Mouse (Mus musculus) forebrain, embryonic 12.5 days (tissue): ENCODE measurements around the gene Srcap. TPM values are rescaled to one million over a fixed set of nuclear protein-coding genes. Genes with fewer than 3 reads are reported as not detected.
"Not testable (repeated sequence)": the region's sequence is repeated elsewhere in the genome, so short reads cannot be mapped to it uniquely, and the experiment has no call there.

ENCODE experiments used
- ATAC-seq: fragments of 200-750 bp; cut with Nextera tagmentation; 2 replicates; pipeline ENCODE4 v1.8.0; 2017; ENCODE audit warnings: moderate TSS enrichment; ENCODE audit not compliant: low FRiP score
- H3K27ac ChIP-seq: fragments of 300-500 bp; sonication (generic); 2 replicates; pipeline ENCODE4 v1.5.1; 2016; ENCODE audit warnings: mild to moderate bottlenecking
- H3K27me3 ChIP-seq: fragments of 300-500 bp; sonication (generic); 2 replicates; pipeline ENCODE4 v1.6.1; 2016; ENCODE audit warnings: mild to moderate bottlenecking
- H3K36me3 ChIP-seq: fragments of 300-500 bp; sonication (generic); replicated peaks from 2 replicates; pipeline ENCODE4 v1.6.1; 2016; ENCODE audit warnings: mild to moderate bottlenecking
- H3K4me1 ChIP-seq: fragments of 300-500 bp; sonication (generic); 2 replicates; pipeline ENCODE4 v1.6.1; 2016
- H3K4me2 ChIP-seq: fragments of 300-500 bp; sonication (generic); 2 replicates; pipeline ENCODE4 v1.6.1; 2016; ENCODE audit warnings: mild to moderate bottlenecking, moderate library complexity
- H3K4me3 ChIP-seq: fragments of 300-500 bp; sonication (generic); replicated peaks from 2 replicates; pipeline ENCODE4 v1.5.1; 2016; ENCODE audit warnings: mild to moderate bottlenecking
- H3K9ac ChIP-seq: fragments of 300-500 bp; sonication (generic); 2 replicates; pipeline ENCODE4 v1.6.1; 2016; ENCODE audit warnings: mild to moderate bottlenecking
- H3K9me3 ChIP-seq: fragments of 300-500 bp; sonication (generic); 2 replicates; pipeline ENCODE4 v1.6.1; 2016
- WGBS: fragments of 180-500 bp; shearing (Covaris S2); methylation state at CpG from one replicate; pipeline ENCODE4 v1.1.7; 2016; 5-methylcytosine and 5-hydroxymethylcytosine counted together
- polyA plus RNA-seq: library from polyadenylated mRNA; unstranded; fragments of >200 nt; fragmentation: Nextera tagmentation; extraction: Ambion mirVana; gene quantifications from 2 replicates; pipeline ENCODE4 v1.2.1, GENCODE M21; 2016

Srcap gene
- polyA plus RNA-seq, 1 experiment from 2014 or later: 92.1 TPM

DNA sequence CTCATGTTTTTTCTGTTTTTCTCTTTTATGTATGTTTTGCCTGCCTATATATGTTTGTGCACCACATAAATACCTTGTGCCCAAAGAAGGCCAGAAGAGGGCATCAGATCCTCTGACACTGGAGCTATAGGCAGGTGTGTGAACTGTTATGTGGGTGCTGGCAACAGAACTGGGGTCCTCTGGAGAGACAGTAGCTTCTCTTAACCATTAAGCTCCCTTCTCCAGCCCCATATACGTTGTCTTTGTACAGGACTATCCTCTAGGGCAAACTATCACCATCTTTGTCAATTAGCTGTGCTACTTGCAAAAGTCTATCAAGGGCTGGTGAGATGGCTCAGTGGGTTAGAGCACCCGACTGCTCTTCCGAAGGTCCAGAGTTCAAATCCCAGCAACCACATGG is 3.5 kb upstream of the Srcap start:
- no peaks in the 10 kb centered on the region for H3K9me3 ChIP-seq
- H3K4me1 ChIP-seq: peaks cover 13% of the 10 kb centered on the region
- no peaks in the 10 kb centered on the region for H3K36me3 ChIP-seq
- H3K4me2 ChIP-seq: no peak overlapping the region
- H3K4me3 ChIP-seq: no peak overlapping the region
- no peak for ATAC-seq
- H3K27ac ChIP-seq: no peak overlapping the region
- WGBS: 97% methylated on average over 3 of the region's 3 CpGs
- no peaks in the 10 kb centered on the region for H3K27me3 ChIP-seq
- no peak overlapping the region for H3K9ac ChIP-seq

DNA sequence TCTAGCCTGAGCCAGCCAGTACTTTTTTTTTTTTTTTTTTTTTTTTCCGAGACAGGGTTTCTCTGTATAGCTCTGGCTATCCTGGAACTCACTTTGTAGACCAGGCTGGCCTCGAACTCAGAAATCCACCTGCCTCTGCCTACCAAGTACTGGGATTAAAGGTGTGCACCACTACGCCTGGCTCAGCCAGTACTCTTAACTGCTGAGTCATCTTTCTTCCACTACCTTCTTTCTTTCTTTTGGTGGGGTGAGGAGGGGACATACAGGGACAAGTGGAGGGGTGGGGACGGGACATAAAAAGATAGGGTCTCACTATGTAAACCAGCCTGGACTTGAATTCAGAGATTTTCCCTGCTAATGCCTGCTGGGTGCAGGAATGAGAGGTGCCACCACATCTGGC is 2.0 kb upstream of the Srcap start:
- H3K4me2 ChIP-seq, H3K27me3 ChIP-seq, ATAC-seq, H3K36me3 ChIP-seq, H3K9ac ChIP-seq, H3K9me3 ChIP-seq, H3K4me3 ChIP-seq, H3K27ac ChIP-seq: not testable (repeated sequence)
- WGBS: 87% methylated on average over 4 of the region's 4 CpGs
- H3K4me1 ChIP-seq: peaks cover 22% of the 10 kb centered on the region

DNA sequence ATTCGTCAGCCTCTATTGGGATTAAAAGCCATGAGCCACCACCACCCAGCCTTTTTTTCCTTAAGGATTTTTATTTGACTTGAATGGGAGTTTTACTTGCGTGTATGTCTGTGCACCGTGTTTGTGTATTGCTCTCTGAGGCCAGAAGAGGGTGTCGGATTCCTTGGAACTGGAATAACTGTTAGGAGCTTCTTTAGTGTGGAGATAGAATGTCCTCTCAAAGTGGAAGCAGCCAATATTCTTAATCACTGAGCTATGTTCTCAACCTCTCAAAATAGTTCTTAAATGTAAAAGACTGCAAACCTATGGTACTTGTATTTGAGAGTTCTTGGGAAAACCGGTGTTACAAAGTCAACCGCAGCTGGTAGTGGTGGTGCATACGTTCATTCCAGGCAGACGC is 542 bp upstream of the Srcap start:
- H3K9ac ChIP-seq: 0 out of 2 replicates have a peak overlapping the region, but pooled peaks have one; percentile 88

DNA sequence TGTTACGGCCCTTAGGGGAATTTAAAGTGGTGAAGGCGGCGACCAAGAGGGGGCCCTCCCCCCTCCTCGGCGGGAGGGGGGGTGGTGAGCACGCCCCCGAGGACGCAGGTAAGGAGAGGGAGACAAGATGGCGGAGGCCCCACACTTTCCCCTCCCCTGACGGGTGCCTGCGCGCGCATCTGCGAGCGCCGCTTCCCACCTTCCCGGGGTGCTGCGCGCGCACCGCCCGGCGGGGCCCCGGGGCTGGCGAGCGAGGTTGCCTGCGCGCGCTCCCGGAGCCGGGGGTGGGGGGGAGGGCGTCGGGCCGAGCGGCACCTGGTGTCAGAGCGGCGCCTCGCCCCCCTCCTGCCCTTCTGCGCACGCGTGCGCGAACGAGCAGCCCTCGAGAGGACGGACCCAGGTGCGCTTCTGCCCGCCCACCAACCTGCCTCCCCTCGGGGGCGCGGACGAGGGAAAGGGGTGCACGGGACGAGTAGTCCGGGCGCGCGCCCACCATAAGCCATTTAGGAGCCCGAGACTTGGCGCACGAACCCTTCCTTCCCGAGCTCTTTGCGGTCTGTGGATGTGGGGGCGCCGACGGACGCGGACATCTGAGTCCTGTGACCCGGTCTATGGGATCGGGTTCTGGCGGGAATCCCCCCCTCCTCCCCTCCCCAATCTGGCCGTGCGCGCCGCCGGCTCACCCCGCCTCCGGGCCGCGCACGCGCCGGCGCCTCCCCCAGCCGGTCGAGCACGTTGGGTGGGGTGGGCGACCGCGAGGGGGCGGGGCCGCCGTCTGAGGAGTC is 640 bp downstream of the Srcap start:
- peak overlapping the region; percentile 98 for H3K27ac ChIP-seq
- H3K4me3 ChIP-seq: peak overlapping the region; percentile 85
- peak overlapping the region; percentile 88 for H3K9ac ChIP-seq
- H3K27me3 ChIP-seq: no peaks in the 10 kb centered on the region
- H3K4me2 ChIP-seq: peak overlapping the region; percentile 66
- peaks cover 27% of the 10 kb centered on the region for H3K36me3 ChIP-seq
- WGBS: under 1% methylated on average over 67 of the region's 93 CpGs
- no peaks in the 10 kb centered on the region for H3K9me3 ChIP-seq
- peaks cover 22% of the 10 kb centered on the region for H3K4me1 ChIP-seq
- ATAC-seq: peak; percentile 85

More for the DNA sequence above, 542 bp upstream of the Srcap start:
- H3K27me3 ChIP-seq: no peaks in the 10 kb centered on the region
- H3K4me3 ChIP-seq: peak overlapping the region; percentile 85
- no peak for ATAC-seq
- H3K4me2 ChIP-seq: peak overlapping the region; percentile 66
- H3K4me1 ChIP-seq: peaks cover 22% of the 10 kb centered on the region
- peak overlapping the region; percentile 98 for H3K27ac ChIP-seq
- WGBS: 35% methylated on average over 8 of the region's 8 CpGs
- peaks cover 15% of the 10 kb centered on the region for H3K36me3 ChIP-seq
- no peaks in the 10 kb centered on the region for H3K9me3 ChIP-seq

DNA sequence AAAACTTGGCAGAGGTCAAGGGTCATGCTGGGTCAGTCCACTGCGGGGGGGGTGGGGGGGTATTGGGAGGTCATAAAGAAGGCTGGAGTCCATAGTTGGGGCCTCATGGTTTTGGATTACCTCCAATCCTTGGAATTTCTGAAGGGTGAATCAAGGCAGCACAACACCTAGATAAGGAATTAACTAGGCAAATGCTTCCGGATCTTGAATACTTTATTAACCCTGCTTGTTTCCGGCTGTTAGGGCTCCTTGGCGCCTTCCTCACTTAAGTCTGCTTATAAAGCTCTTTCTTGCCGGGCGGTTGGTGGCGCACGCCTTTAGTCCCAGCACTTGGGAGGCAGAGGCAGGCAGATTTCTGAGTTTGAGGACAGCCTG is 1.2 kb downstream of the Srcap start:
- 50% methylated on average over 8 of the region's 8 CpGs for WGBS
- Histone ChIP-seq H3K36me3 (peaks cover 33% of the 10 kb centered on the region), H3K4me3 (peak overlapping the region; percentile 85), H3K4me1 (peaks cover 22% of the 10 kb centered on the region), H3K27me3 (no peaks in the 10 kb centered on the region), H3K27ac (peak overlapping the region; percentile 98), H3K4me2 (peak overlapping the region; percentile 66), H3K9me3 (no peaks in the 10 kb centered on the region), H3K9ac (peak overlapping the region; percentile 88)
- ATAC-seq: no peak

DNA sequence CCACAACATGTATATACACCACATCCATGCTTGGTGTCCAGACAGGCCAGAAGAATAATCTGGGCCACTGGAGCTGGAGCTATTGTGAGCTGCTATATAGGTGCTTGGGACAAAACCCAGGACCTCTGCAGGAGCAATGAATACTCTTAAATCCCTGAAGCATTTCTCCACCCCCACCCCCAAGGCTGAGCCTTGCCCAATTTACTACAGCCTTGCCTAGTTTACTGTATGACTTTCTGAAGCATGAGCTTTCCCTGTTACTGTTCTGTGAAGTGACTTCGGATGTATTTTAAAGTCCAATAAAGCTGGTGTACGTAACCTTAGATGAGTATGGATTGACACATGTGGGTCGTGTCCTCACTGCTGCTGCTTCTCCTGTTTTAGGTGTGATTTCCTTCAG is 2.0 kb downstream of the Srcap start:
- WGBS: 89% methylated on average over 3 of the region's 3 CpGs
- Histone ChIP-seq H3K4me1 (peaks cover 22% of the 10 kb centered on the region), H3K27me3 (no peaks in the 10 kb centered on the region), H3K9me3 (no peaks in the 10 kb centered on the region), H3K9ac (0 out of 2 replicates have a peak overlapping the region, but pooled peaks have one; percentile 8), H3K4me2 (peak overlapping the region; percentile 66), H3K27ac (no peak overlapping the region), H3K36me3 (peaks cover 39% of the 10 kb centered on the region), H3K4me3 (peak overlapping the region; percentile 85)
- no peak for ATAC-seq

DNA sequence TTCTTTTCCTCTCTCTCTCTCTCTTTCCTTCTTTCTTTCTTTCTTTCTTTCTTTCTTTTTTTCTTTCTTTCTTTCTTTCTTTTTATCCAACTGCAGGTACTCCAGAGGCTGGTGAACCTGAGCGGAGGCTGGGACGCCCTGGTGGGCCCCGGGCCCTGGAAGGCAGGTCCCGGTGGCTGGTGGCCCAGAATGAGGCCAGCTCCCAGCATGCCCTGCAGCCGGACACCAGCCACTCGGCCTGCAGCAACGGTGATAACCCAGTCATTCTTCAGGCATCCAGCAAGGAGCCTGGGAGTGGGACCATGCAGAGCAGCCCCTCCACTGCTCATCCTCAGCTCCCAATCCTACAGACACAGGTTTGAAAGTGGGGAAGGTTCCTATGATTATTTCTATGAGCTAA is 4.1 kb downstream of the Srcap start:
- Histone ChIP-seq H3K36me3 (peaks cover 56% of the 10 kb centered on the region), H3K4me1 (peaks cover 22% of the 10 kb centered on the region), H3K4me3 (no peak overlapping the region), H3K27me3 (no peaks in the 10 kb centered on the region), H3K27ac (no peak overlapping the region), H3K9ac (no peak overlapping the region), H3K9me3 (no peaks in the 10 kb centered on the region), H3K4me2 (no peak overlapping the region)
- WGBS: 94% methylated on average over 7 of the region's 7 CpGs
- ATAC-seq: no peak

DNA sequence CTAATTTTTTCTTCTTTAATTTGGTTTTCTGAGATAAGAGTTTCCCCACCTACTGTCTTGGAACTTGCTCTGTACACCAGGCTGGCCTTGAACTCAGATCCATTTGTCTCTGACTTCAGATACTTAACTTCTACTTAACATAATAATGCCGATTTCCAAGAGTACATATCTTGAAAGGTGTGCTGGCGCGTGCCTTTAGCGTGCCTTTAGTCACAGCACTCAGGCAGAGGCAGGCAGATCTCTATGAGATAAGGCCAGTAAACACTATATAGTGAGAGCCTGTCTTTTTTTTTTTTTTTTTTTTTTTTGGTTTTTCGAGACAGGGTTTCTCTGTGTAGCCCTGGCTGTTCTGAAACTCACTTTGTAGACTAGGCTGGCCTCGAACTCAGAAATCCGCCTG is 4.6 kb downstream of the Srcap start:
- no peaks in the 10 kb centered on the region for H3K9me3 ChIP-seq
- H3K36me3 ChIP-seq: peaks cover 61% of the 10 kb centered on the region
- H3K4me3 ChIP-seq: no peak overlapping the region
- no peak overlapping the region for H3K27ac ChIP-seq
- 94% methylated on average over 7 of the region's 7 CpGs for WGBS
- H3K4me2 ChIP-seq: no peak overlapping the region
- no peak overlapping the region for H3K9ac ChIP-seq
- no peak for ATAC-seq
- no peaks in the 10 kb centered on the region for H3K27me3 ChIP-seq
- H3K4me1 ChIP-seq: peaks cover 18% of the 10 kb centered on the region

DNA sequence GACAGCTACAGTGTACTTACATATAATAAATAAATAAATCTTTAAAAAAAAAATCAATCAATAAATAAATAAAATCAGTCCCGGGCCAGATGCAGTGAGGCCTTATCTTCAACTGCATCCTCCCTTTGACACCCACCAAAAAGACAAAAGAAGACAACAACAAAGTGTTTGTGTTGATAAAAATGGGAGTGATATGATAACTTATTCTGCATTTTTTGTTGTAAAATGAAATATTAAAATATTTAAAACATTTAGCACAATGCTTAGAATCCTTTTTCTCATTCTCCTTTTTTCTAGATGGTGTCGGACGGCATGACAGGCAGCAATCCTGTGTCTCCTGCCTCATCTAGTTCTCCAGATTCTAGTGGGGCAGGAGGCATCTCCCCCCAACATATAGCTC is 7.5 kb downstream of the Srcap start, which contains the start of gene Gm42715:
Gm42715 (plus strand) TSS at position 301 of the 400 bp plus-strand sequence.
- no peak within 1 kb of the TSS for H3K9ac ChIP-seq
- H3K4me3 ChIP-seq: no peak within 1 kb of the TSS
- ATAC-seq: no peak
- no peaks in the 10 kb centered on the region for H3K27me3 ChIP-seq
- H3K4me2 ChIP-seq: no peak within 1 kb of the TSS
- no peaks in the 10 kb centered on the region for H3K4me1 ChIP-seq
- peaks cover 85% of the 10 kb centered on the region for H3K36me3 ChIP-seq
- H3K27ac ChIP-seq: no peak within 1 kb of the TSS
- WGBS: over 99% methylated on average over 3 of the region's 3 CpGs
- no peaks in the 10 kb centered on the region for H3K9me3 ChIP-seq

DNA sequence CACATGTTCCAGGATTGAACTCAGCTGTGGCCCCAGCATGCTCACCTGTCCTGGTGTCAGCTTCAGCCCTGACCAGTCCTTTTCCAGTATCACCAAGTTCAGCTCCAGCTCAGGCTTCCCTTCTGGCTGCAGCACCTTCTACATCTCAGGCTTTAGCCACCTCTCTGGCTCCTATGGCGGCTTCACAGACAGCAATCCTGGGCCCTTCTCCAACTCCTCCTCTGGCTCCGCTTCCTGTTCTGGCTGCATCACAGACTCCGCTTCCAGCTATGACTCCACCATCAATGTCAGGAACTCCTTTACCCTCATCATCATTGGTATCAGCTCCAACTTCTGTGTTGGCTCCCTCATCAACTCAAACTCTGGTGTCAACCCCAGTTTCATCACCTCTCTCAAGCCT is 29.9 kb downstream of the Srcap start:
- no peak overlapping the region for H3K4me3 ChIP-seq
- H3K4me1 ChIP-seq: no peaks in the 10 kb centered on the region
- H3K9me3 ChIP-seq: no peaks in the 10 kb centered on the region
- 100% methylated on average over 3 of the region's 3 CpGs for WGBS
- H3K4me2 ChIP-seq: no peak overlapping the region
- H3K27me3 ChIP-seq: no peaks in the 10 kb centered on the region
- H3K9ac ChIP-seq: no peak overlapping the region
- no peak for ATAC-seq
- H3K27ac ChIP-seq: no peak overlapping the region
- peaks cover 94% of the 10 kb centered on the region for H3K36me3 ChIP-seq

DNA sequence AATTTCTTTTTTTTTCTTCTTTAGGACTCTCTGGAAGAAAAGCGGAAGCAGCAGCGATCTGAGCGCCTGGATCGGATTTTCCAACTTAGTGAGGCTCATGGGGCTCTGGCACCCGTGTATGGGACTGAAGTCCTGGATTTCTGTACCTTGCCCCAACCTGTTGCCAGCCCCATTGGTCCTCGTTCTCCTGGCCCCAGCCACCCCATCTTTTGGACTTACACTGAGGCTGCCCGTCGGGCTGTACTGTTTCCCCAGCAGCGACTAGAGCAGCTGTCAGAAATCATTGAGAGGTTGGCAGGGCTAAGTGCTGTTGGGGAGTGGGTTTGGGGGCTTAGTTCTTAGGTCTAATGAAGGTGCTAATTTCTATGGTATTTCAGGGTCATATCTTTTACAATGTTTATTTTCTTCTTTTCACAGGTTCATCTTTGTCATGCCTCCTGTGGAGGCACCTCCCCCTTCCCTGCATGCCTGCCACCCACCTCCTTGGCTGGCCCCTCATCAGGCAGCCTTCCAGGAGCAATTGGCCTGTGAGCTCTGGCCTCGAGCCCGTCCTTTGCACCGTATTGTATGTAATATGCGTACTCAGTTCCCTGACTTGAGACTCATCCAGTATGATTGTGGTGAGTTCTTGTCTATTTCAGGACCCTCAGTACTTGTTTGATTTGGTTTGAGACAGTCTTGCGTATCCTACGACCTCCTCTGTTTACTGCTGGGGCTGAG is 37.5 kb downstream of the Srcap start:
- Histone ChIP-seq H3K27me3 (no peaks in the 10 kb centered on the region), H3K27ac (no peak overlapping the region), H3K9me3 (no peaks in the 10 kb centered on the region), H3K36me3 (peaks cover 78% of the 10 kb centered on the region), H3K4me2 (no peak overlapping the region), H3K9ac (no peak overlapping the region), H3K4me3 (no peak overlapping the region), H3K4me1 (no peaks in the 10 kb centered on the region)
- 93% methylated on average over 15 of the region's 15 CpGs for WGBS
- no peak for ATAC-seq

DNA sequence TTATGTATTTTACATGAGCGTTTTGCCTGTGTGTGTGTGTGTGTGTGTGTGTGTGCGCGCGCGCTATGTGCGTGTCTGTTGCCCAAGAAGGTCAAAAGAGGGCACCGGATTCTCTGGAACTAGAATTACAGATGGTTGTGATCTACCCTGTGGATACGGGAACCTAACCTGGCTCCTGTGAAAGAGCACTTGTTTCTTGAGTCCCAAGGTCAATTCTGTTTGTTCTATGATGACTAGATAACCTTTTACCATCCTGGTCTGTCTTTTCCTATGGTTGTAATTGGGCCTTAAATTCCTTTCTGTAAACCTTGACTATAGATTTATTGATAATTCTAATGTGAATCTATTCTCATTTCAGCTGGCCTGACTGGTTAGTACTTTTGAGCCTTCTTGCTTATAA is 39.8 kb downstream of the Srcap start:
- Histone ChIP-seq H3K27ac (no peak overlapping the region), H3K9ac (no peak overlapping the region), H3K4me3 (no peak overlapping the region), H3K9me3 (no peaks in the 10 kb centered on the region), H3K4me2 (no peak overlapping the region), H3K27me3 (no peaks in the 10 kb centered on the region), H3K4me1 (no peaks in the 10 kb centered on the region), H3K36me3 (peaks cover 80% of the 10 kb centered on the region)
- WGBS: 94% methylated on average over 8 of the region's 8 CpGs
- no peak for ATAC-seq
